Mouse (Mus musculus) lung, embryonic 14.5 days (tissue): ENCODE measurements around the gene Cdc42. TPM values are rescaled to one million over a fixed set of nuclear protein-coding genes. Genes with fewer than 3 reads are reported as not detected.

Experiments used
- ATAC-seq: fragments of 200-750 bp; cut with Nextera tagmentation; 2 replicates; pipeline ENCODE4 v1.8.0; 2017; ENCODE audit warnings: mild to moderate bottlenecking, moderate TSS enrichment, moderate library complexity; ENCODE audit not compliant: insufficient read depth
- DNase-seq: peaks from one replicate; pipeline ENCODE4 v3.0.0-alpha.2; 2015
- H3K27ac ChIP-seq: fragments of 300-500 bp; sonication (generic); 2 replicates; pipeline ENCODE4 v1.5.1; 2014; ENCODE audit warnings: low read depth, mild to moderate bottlenecking, moderate library complexity
- H3K27me3 ChIP-seq: fragments of 300-500 bp; sonication (generic); 2 replicates; pipeline ENCODE4 v1.6.1; 2014; ENCODE audit warnings: low read length, control low read depth; ENCODE audit not compliant: insufficient read depth
- H3K36me3 ChIP-seq: fragments of 300-500 bp; sonication (generic); 2 replicates; pipeline ENCODE4 v1.6.1; 2014; ENCODE audit warnings: control low read depth; ENCODE audit not compliant: insufficient read depth
- H3K4me1 ChIP-seq: fragments of 300-500 bp; sonication (generic); 2 replicates; pipeline ENCODE4 v1.6.1; 2014; ENCODE audit warnings: antibody characterized with exemption, control low read depth; ENCODE audit not compliant: insufficient read depth
- H3K4me2 ChIP-seq: fragments of 300-500 bp; sonication (generic); 2 replicates; pipeline ENCODE4 v1.6.1; 2014; ENCODE audit warnings: mild to moderate bottlenecking
- H3K4me3 ChIP-seq: fragments of 300-500 bp; sonication (generic); 2 replicates; pipeline ENCODE4 v1.5.1; 2014; ENCODE audit warnings: low read depth, low read length
- H3K9ac ChIP-seq: fragments of 300-500 bp; sonication (generic); 2 replicates; pipeline ENCODE4 v1.6.1; 2014
- H3K9me3 ChIP-seq: fragments of 300-500 bp; sonication (generic); 2 replicates; pipeline ENCODE4 v1.6.1; 2016; ENCODE audit warnings: low read depth, low read length, control low read depth
- CTCF ChIP-seq: IDR thresholded peaks from 2 replicates; pipeline ENCODE4 v1.5.1; 2016; ENCODE audit warnings: antibody characterized with exemption, low read depth
- WGBS: fragments of 180-500 bp; shearing (Covaris S2); extraction: QIAGEN DNeasy Blood & Tissue Kit; methylation state at CpG from one replicate; pipeline ENCODE4 v1.1.7; 2014; 5-methylcytosine and 5-hydroxymethylcytosine counted together
- polyA plus RNA-seq: library from polyadenylated mRNA; unstranded; fragments of >200 nt; fragmentation: Nextera tagmentation; extraction: Ambion mirVana; gene quantifications from 2 replicates; pipeline ENCODE4 v1.2.1, GENCODE M21; 2014

The Cdc42 gene
- polyA plus RNA-seq, 1 experiment from 2014 or later = 690 TPM

DNA sequence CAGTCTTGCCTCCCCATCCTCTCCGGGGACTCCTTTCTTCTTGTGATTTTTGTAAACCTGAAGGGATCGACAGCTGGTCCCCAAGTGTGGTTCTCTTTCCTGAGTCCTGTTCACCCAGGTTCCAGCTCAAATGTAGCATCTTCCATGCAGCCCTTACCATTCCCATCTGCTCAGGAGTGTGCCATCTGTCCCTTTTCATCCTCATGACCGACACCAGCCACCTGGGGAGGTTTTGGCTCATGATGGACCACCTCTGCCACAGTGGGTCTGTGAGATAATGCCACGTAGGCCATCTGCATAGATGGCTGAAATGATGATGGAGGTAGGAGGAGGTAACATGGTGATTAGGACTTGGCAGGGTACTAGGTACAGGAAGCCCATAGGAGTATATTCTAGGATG is 32.7 kb upstream of the Cdc42 start:
- H3K36me3 ChIP-seq = no peaks in the 10 kb centered on the region
- H3K27me3 ChIP-seq = no peaks in the 10 kb centered on the region
- no peak for DNase-seq
- H3K27ac ChIP-seq = no peak overlapping the region
- no peak overlapping the region for H3K4me3 ChIP-seq
- no peak for ATAC-seq
- no peak for TF ChIP-seq CTCF
- H3K9me3 ChIP-seq = no peaks in the 10 kb centered on the region
- H3K9ac ChIP-seq = no peak overlapping the region
- WGBS = 97% methylated on average over 4 of the region's 4 CpGs
- peaks cover 5% of the 10 kb centered on the region for H3K4me1 ChIP-seq
- no peak overlapping the region for H3K4me2 ChIP-seq

GRCm38 (mm10) chr4:137388983-137389382 is 31.5 kb upstream of the Cdc42 start:
- Histone ChIP-seq H3K4me1 (peaks cover 5% of the 10 kb centered on the region), H3K27me3 (no peaks in the 10 kb centered on the region), H3K9ac (peak overlapping the region; percentile 77), H3K4me3 (peak overlapping the region; percentile 70), H3K36me3 (no peaks in the 10 kb centered on the region), H3K4me2 (peak overlapping the region; percentile 68), H3K27ac (peak overlapping the region; percentile 89; the same call in 1 of the 2 replicates), H3K9me3 (no peaks in the 10 kb centered on the region)
- 39% methylated on average over 6 of the region's 6 CpGs for whole genome bisulfite sequencing
- DNase-seq (no peak), ATAC-seq (no peak)
- no peak for TF ChIP-seq CTCF

DNA sequence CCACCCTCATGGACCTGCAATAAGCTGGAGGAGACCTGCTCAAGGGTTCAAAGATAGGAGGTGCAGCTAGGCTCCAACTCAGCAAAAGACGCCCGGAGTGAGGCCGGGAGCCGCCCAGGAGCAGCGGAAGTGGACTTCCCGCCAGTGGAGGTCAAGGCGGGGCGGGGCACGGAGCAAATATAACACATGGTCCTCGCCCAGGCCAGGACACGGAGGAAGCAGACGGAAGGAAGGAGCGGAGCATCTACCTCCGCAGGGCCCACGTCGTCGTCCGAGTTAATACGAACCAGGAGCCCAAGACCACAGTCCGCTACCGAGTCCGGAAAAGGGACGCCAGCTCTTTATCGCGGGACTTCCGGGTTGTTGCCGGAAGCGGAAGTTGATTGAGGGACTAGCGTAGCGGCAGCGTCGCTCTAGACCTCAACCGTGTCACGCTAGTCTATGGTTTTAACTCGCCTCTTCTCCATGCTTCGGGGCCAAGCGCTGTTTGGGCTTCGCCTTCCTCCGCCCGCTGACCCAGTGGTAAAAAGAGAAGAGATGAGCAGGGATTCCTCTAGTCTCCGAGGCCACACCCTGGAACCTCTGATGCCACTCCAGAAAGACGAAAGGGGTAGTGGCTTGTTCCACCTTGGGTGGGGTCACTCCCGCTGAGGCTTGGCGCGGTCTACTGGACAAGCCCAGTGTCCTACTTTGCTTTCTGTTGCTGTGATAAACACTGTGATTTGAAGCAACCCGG is 30.7 kb upstream of the Cdc42 start:
- ATAC-seq (peak; percentile 94), DNase-seq (peak; percentile 96)
- Histone ChIP-seq H3K27me3 (no peaks in the 10 kb centered on the region), H3K4me3 (peak overlapping the region; percentile 70), H3K27ac (peak overlapping the region; percentile 89), H3K9ac (peak overlapping the region; percentile 77), H3K4me2 (peak overlapping the region; percentile 68), H3K36me3 (no peaks in the 10 kb centered on the region), H3K9me3 (no peaks in the 10 kb centered on the region), H3K4me1 (peaks cover 5% of the 10 kb centered on the region)
- TF ChIP-seq CTCF = no peak
- WGBS = under 1% methylated on average over 46 of the region's 46 CpGs

GRCm38 (mm10) chr4:137387482-137388058 is 30.1 kb upstream of the Cdc42 start:
- Histone ChIP-seq H3K4me1 (peaks cover 5% of the 10 kb centered on the region), H3K36me3 (no peaks in the 10 kb centered on the region), H3K4me2 (peak overlapping the region; percentile 68), H3K4me3 (peak overlapping the region; percentile 70), H3K27ac (peak overlapping the region; percentile 89), H3K9ac (peak overlapping the region; percentile 77), H3K9me3 (no peaks in the 10 kb centered on the region), H3K27me3 (no peaks in the 10 kb centered on the region)
- no peak for ATAC-seq
- no peak for DNase-seq
- no peak for TF ChIP-seq CTCF
- under 1% methylated on average over 20 of the region's 20 CpGs for WGBS

DNA sequence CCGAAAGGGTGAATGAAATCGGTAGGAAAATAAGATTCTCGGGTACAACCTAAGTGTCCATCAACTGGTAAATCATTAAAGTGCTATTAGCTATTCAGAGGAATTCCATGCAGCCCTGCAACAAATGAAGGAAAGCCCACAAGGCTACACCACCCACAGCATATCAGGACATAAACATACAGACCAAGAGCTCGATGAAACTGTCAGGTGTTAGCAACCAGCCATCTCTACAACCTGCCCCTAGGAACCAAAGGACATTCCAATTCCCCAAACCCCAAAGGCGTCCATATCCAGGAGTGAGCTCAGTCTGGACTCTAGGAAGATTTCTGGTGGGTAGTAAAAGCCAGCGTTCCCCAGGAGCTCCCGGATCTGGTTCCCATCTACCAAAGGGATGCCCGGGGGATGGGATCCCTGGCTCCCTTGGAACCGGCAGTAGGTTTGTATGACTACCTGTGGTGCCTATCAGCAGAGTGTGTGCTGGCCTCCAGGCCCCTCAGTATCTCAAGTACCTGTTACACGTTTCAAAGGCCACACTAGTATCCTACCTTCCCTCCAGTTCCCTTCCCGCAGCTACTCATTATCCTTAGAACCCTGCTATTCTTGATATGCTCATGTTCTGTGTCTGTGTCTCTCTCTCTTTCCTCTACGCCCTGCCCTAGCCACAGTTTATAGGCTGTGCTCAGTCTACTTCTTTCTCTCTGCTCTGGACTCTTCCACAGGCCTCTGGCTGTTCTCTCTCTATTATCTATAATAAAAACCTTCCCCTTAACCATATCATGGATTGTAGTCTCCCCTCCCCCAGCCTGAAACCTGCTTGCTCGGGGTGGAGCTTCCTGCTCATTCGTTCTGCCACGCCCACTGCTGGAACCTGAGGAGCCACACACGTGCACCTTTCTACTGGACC is 23.4 kb upstream of the Cdc42 start:
- ATAC-seq (no peak), DNase-seq (no peak)
- Histone ChIP-seq H3K27me3 (no peaks in the 10 kb centered on the region), H3K9ac (no peak overlapping the region), H3K36me3 (no peaks in the 10 kb centered on the region), H3K27ac (no peak overlapping the region), H3K9me3 (no peaks in the 10 kb centered on the region), H3K4me2 (peak overlapping the region; percentile 37), H3K4me3 (no peak overlapping the region), H3K4me1 (peaks cover 2% of the 10 kb centered on the region; the same call in 1 of the 2 replicates)
- 31% methylated on average over 14 of the region's 16 CpGs for WGBS
- TF ChIP-seq CTCF = no peak

- H3K27me3 ChIP-seq = no peaks in the 10 kb centered on the region
- TF ChIP-seq CTCF = no peak
- no peak overlapping the region for H3K4me2 ChIP-seq
- DNase-seq (no peak), ATAC-seq (no peak)
- H3K9ac ChIP-seq = no peak overlapping the region
- H3K4me3 ChIP-seq = no peak overlapping the region
- no peaks in the 10 kb centered on the region for H3K36me3 ChIP-seq
- H3K9me3 ChIP-seq = no peaks in the 10 kb centered on the region
- WGBS = 88% methylated on average over 10 of the region's 10 CpGs
- H3K27ac ChIP-seq = no peak overlapping the region
- peaks cover 2% of the 10 kb centered on the region; the same call in 1 of the 2 replicates for H3K4me1 ChIP-seq
Observed at GRCm38 (mm10) chr4:137379713-137380255, 22.3 kb upstream of the Cdc42 start.
